Mouse (Mus musculus) G1E-ER4 (cell line): ENCODE data around the gene Prss45. TPM values are rescaled to one million over a fixed set of nuclear protein-coding genes. Genes with fewer than 3 reads are reported as not detected.

ENCODE experiments used
- GATA1 ChIP-seq: IDR thresholded peaks from one replicate; pipeline ENCODE4 v1.8.0; 2012; ENCODE audit warnings: low read length, inconsistent platforms
- polyA plus RNA-seq: library from polyadenylated mRNA; stranded (reverse); fragments of >175 nt; gene quantifications from 2 replicates; pipeline ENCODE4 v1.2.3, GENCODE M21; 2012

Gene Prss45
- polyA plus RNA-seq, 1 experiment, result not detected

GRCm38 (mm10) chr9:110879998-110880561 lies 45.7 kb downstream of the Prss45 start, which contains the start of gene Tmie:
Tmie (minus strand) TSS chr9:110880113.
- TF ChIP-seq GATA1, result no peak

GRCm38 (mm10) chr9:110880772-110881171 lies 46.4 kb downstream of the Prss45 start:
- TF ChIP-seq GATA1, result no peak

- no peak for TF ChIP-seq GATA1
These were observed 47.6 kb downstream of the Prss45 start for GRCm38 (mm10) chr9:110881953-110882352.

- no peak for TF ChIP-seq GATA1
These were observed 53.3 kb downstream of the Prss45 start for GRCm38 (mm10) chr9:110887388-110888303.

GRCm38 (mm10) chr9:110888935-110889334 lies 54.5 kb downstream of the Prss45 start:
- TF ChIP-seq GATA1, result no peak

GRCm38 (mm10) chr9:110890026-110890783 lies 55.8 kb downstream of the Prss45 start:
- no peak for TF ChIP-seq GATA1

Other genes with a start within 250 kb of the Prss45 start
- gene Nradd, start 210.1 kb upstream of the Prss45 start, polyA plus RNA-seq, result 3.2 and 4.1 TPM in 2 replicates
- gene Nbeal2, start 180.4 kb upstream of the Prss45 start, polyA plus RNA-seq, result 82.0 and 88.5 TPM in 2 replicates
- gene Ccdc12, start 178.1 kb upstream of the Prss45 start, polyA plus RNA-seq, result 420 and 613 TPM in 2 replicates
- gene Myl3, start 92.7 kb upstream of the Prss45 start, polyA plus RNA-seq, result not detected in 2 replicates
- 0.02 TPM in 1 of 2 replicates, not detected in the other for gene Pth1r, start 87.4 kb upstream of the Prss45 start, polyA plus RNA-seq
- gene Prss42, start 36.4 kb upstream of the Prss45 start, polyA plus RNA-seq, result not detected in 2 replicates
- not detected in 2 replicates for gene Prss44, start 20.6 kb upstream of the Prss45 start, polyA plus RNA-seq
- gene Prss43, start 7.9 kb upstream of the Prss45 start, polyA plus RNA-seq, result not detected in 2 replicates
- not detected in 2 replicates for gene Prss46, start 9.9 kb downstream of the Prss45 start, polyA plus RNA-seq
- not detected in 2 replicates for gene Prss50, start 23.4 kb downstream of the Prss45 start, polyA plus RNA-seq
- gene Als2cl, start 45.3 kb downstream of the Prss45 start, polyA plus RNA-seq, result not detected in 2 replicates
- gene Tmie, start 45.5 kb downstream of the Prss45 start, polyA plus RNA-seq, result not detected in 2 replicates
- not detected in 2 replicates for gene Fam240a, start 82.3 kb downstream of the Prss45 start, polyA plus RNA-seq
- not detected in 2 replicates for gene Tdgf1, start 111.6 kb downstream of the Prss45 start, polyA plus RNA-seq
- not detected in 2 replicates for gene Lrrc2, start 117.0 kb downstream of the Prss45 start, polyA plus RNA-seq
- not detected in 2 replicates for gene Rtp3, start 156.0 kb downstream of the Prss45 start, polyA plus RNA-seq
- not detected in 2 replicates for gene Ltf, start 184.7 kb downstream of the Prss45 start, polyA plus RNA-seq
- gene Ccrl2, start 222.9 kb downstream of the Prss45 start, polyA plus RNA-seq, result 0.37 and 3.4 TPM in 2 replicates